Mouse (Mus musculus) gastrocnemius, postnatal 4 days (tissue): ENCODE results near the gene Ppm1a. TPM values are rescaled to one million over a fixed set of nuclear protein-coding genes. Genes with fewer than 3 reads are reported as not detected.

Source experiments
- DNase-seq, 2 experiments: peaks; one replicate each; pipeline ENCODE4 v3.0.0; 2021 to 2022; ENCODE audit warnings: low spot score in 2 of 2, mixed read lengths in 2 of 2
- total RNA-seq, 2 experiments: library from RNA; stranded (reverse); gene quantifications; 2 replicates each; pipeline ENCODE4 v1.2.3; 2021

Ppm1a gene
- total RNA-seq, 2 experiments from 2014 or later = 220 to 234 TPM

- peak in 1 of 2 experiments; percentile 25 for DNase-seq
Observed at GRCm38 (mm10) chr12:72820940-72821431, 63.7 kb downstream of the Ppm1a start.

- no peak for DNase-seq
Observed at GRCm38 (mm10) chr12:72821589-72821988, 64.3 kb downstream of the Ppm1a start.

GRCm38 (mm10) chr12:72825656-72826055 lies 68.4 kb downstream of the Ppm1a start:
- no peak for DNase-seq

DNA sequence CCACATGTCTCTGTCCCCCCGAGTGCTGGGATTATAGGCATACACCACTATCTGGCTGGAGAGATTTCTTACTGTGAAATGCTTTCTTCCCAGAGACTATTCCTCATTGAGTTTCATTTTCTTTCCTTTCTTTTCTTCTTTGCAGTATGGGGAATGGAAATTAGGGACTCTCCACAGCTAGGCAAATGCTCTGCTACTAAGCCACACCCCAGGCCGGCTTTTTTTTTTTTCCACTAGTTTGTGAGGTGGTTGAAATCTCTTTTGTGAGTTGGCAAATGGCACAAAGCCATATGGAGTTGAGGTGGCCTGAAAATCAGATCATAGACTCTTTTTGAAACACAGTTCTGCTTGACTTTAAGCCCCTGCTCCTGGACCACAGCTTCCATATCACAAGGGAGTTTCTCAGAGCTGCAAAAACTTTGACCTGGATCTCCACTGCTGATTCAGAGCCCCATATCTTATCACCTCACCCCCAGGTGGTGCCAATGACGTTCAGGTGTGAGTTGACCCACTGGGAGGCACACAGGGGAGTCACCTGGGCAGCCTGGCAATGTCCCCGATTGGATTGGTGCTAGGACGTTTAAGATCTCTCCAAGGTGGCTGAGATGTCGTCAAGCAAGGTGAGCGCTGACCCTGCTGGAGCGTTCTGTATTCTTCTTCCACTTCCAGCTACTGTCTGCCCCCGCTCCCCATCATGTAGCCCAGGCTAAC lies 71.7 kb downstream of the Ppm1a start:
- no peak for DNase-seq

GRCm38 (mm10) chr12:72829777-72830176 lies 72.5 kb downstream of the Ppm1a start:
- DNase-seq = no peak

GRCm38 (mm10) chr12:72830317-72830716 lies 73.1 kb downstream of the Ppm1a start:
- no peak for DNase-seq

DNA sequence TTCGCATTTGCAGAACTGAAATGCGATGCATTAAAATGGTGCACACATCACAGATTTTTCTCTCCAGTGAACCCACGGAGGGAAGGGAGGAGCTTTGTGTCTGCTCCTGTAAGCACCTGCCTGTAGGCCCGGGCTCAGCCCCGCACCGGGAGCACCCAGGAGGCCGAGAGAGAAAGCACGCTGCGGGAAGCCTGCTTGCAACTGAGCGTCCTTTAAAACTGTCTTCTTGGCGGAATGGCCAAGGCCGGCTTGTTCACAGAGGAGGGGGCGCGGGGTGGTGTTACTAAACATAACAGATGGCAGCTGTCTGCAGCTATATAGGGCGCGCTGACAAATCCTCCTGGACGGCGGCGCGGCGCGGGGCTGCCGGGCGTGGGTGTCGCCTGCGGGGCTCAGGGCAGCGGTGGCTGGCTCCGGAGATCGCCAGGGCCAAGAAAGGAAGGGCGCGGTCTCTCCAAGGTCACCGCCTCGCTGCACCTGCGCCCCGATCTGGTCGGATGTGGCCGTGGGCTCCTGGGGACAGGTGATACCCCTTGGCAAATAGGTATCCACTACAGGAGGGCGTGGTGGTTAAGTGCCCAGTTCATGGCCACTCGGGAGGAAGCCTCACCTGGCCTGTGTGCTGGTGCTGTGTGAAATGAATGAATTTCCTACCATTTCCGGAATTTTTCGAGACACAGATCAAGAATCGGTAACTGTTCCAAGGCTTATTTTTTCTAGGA lies 74.6 kb downstream of the Ppm1a start:
- DNase-seq = peak in 1 of 2 experiments; percentile 21

DNA sequence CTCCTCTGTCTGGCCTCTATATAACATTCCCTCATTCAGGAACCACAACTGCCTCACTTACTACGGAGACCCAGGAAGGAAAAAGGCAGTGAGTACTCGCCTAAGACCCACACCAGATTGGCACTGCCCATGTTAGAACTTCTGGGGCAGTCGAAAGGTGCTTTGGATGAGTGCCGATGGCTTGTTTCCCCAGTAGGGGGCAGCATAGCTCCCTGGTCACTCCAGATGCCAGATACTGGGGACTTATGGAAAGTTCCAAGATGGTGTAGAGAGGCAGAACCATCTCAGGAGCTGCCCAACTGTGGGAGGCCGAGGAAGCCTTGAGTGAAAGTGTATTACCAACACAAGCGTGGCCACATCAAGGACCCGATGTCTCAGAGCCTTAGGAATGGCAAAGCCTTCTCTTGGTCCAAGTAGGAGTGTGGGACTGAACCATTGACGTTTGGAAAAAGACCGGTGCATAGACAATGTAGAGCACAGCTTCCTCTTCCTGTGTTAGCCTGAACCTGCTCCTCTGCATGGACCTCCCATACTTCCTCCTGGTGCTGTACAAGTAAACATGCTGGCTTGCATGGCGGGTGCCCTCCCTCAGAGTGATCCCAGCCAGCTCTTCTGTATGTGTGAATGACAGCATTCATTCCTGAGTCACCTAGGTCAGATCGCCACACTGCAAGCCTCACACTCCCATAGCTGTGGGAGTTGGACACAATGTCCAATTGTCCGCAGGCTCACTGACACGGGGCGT lies 77.7 kb downstream of the Ppm1a start:
- DNase-seq = no peak

- no peak for DNase-seq
Observed at GRCm38 (mm10) chr12:72835518-72836015, 78.3 kb downstream of the Ppm1a start.

DNA sequence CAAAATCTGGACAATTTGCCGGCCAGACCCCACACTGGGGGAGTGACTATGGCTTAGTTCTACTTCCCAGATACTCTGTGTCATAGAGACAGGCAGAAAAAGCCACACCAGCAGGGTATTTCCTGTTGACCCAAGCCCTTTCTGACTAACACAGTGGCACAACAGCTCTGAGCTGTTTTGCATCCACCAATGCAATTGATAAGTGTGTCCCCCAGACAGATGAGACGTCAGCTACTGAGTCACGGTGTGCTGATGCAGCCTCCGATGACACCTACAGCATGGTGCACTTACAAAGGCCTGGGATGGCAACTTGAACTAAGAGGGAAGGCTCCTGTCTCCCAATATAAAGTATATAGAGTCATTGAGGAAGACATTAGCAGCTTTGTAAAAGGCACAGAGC lies 80.0 kb downstream of the Ppm1a start:
- no peak for DNase-seq

DNA sequence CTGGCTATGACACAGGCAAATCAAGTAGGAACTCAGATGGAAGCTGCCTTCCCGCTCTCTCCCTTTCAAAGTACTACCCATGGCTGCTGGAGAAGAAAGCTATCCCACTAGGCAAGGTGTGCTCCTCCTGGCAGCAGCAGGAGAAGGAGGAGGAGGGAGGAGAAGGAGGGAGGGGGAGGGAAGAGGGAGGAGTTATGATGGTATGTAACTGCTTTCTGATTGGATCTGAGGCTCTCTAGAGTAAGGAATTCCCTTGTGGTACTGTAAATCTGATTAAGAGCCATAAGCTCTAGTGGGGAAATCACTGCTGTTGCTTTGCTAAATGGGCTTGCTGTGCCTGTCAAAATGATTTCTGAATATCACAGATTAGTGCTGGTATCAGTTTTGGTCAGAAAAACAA lies 84.2 kb downstream of the Ppm1a start:
- DNase-seq = no peak

DNA sequence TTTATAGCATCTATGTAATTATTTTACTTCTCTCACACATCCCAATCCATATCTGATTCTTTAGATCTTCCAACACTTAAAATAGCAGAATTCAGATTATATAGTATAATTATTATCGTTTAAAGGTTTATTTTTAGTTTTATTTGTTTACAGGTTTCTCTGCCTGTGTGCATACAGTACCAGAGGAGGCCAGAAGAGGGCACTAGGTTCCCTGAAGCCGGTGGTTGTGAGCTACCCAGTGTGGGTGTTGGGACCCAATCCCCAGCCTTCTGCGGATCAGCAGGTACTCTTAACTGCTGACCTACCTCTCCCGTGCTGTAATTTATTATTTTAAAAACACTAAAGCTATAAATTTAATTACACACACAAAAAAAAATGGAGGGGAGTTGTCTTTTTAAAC lies 85.9 kb downstream of the Ppm1a start:
- no peak for DNase-seq

DNA sequence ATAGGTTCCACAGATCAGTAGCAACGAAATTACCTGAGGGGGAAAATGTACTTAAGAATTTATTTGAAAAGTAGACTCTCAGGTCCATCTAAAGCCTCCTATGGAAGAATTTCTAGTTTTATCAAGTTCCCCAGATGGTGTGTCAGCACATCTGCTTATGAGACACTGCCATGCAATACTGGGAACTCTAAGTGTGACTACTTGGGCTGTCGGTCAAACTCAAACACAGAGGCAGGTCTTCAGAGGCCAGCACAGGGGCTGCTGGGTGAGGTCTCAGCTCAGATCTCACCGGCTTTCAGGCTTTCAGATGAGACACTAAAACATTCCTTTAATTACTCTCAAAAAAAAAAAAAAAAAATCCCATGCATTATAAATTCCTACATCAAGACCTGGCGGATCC lies 86.3 kb downstream of the Ppm1a start:
- no peak for DNase-seq

DNA sequence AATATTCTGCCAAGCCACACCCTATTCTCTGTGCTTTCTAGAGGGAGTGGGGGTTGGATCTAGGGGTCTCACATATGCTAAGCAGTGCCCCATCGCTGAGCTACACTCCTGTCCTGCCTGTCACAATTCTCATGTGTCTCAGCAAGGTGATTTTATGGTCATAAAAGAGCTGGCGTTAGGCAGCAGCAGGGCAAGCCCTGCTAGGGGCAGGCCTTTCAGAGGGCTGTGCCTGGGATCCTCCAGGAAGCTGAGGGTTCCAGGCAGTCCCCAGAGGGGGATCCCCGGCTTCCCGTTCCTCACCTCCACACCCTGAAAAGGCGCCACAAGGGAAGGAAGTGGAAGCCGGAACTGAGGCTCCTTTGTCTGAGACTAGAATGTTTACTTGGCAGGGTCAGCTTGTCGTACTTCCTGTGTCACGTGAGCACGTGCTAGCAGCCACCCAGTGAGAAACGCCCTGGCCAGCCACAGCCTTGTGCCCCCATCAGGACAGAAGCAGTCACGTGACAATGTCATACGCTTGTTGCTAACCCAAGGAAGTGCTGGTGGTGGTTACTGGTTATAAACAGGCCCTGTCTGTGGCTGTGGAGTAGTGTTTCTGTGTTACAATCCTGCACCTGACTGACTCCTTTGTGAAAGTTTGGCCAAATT lies 86.8 kb downstream of the Ppm1a start:
- peak in 1 of 2 experiments; percentile 48 for DNase-seq

DNA sequence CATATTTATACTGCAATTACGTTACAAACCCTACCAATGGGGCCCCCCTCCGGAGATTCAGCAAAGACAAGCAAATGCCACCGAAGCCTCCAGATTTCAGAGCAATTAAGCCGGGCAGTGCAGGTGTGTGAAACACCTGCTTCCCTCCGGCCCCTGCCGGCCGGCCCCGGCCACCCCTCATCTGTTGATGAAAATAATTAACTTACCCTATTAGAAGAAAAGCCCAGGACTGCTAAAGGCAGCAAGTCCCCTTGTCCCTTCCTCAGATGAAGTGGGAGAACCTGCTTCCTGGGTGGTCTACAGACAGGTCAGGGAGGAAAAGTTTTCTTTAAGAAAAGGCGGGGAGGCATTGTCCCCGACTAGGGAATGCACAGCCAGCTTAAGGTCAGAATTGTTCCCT lies 88.7 kb downstream of the Ppm1a start:
- no peak for DNase-seq

DNA sequence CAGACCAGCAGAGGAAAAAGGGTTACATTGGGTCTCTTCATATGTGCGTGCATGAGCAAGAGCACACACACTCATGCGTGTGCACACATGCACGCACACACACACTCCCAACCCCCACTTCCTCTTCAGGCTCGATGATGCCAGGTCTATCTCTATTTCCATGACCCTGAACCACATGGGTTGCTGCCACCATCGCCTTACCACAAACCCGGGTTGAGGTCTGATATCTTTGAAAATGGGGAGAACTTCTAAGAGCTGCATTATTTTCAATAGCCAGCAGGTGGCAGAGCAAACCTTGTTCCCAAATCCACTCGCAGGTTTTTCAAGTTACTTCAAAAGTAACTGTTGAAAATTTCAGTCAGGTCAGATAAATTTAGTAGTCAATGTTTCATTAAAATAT lies 90.5 kb downstream of the Ppm1a start:
- DNase-seq = no peak

Other genes starting within 250 kb of the Ppm1a start
- gene Pcnx4, start 221.1 kb upstream of the Ppm1a start, total RNA-seq = 1 to 10 TPM; 5.1 to 6.2 TPM
- gene Gm4756, start 107.8 kb upstream of the Ppm1a start, total RNA-seq = not detected
- 10 to 100 TPM; 34.0 to 37.8 TPM for gene Dhrs7, start 92.5 kb upstream of the Ppm1a start, total RNA-seq
- not detected for gene Six6, start 182.4 kb downstream of the Ppm1a start, total RNA-seq
- gene 4930447C04Rik, start 183.3 kb downstream of the Ppm1a start, total RNA-seq = 1 to 10 TPM; 2.9 to 3.9 TPM